Comparison of ENCODE assay signal across 9 mouse cellular contexts in genomic region chr16:24282194-24282683, GRCm38 (mm10).
DNase-seq lines count a peak whose midpoint lies in the region; ATAC-seq lines count a peak whose summit lies in the region.
"Had no signal": no experiment of that assay in that cellular context is flagged by ENCODE, and none has a peak within 500 bp of the region (broad histone marks: within the 10 kb centered on the region; RNA-seq: fewer than 3 reads in every experiment).

No protein-coding gene starts in this region.

- no peak overlapping the region for H3K9ac ChIP-seq in hindbrain, embryonic 14.5 days
- no peak overlapping the region for H3K9ac ChIP-seq in lung, embryonic 16.5 days (ENCODE audit: low read length)

- no peak overlapping the region for H3K4me2 ChIP-seq in hindbrain, embryonic 14.5 days (replicated peaks)
- H3K4me2 ChIP-seq in lung, embryonic 16.5 days (ENCODE audit: low read depth, low read length), result no peak overlapping the region

- H3K4me3 ChIP-seq in hindbrain, embryonic 14.5 days (replicated peaks; ENCODE audit: low read length), result no peak overlapping the region
- H3K4me3 ChIP-seq in lung, embryonic 16.5 days (ENCODE audit: low read length), result no peak overlapping the region

- ATAC-seq in hindbrain, embryonic 14.5 days (ENCODE audit: low FRiP score), result peak; percentile 95
- peak; percentile 99 for ATAC-seq in lung, embryonic 16.5 days (ENCODE audit: low read depth)

- H3K27me3 ChIP-seq in hindbrain, embryonic 14.5 days (ENCODE audit: control insufficient read depth, insufficient read depth, low read length), result no peaks in the 10 kb centered on the region
- H3K27me3 ChIP-seq in lung, embryonic 16.5 days (ENCODE audit: control insufficient read depth, insufficient read depth, low read depth, low read length), result no peaks in the 10 kb centered on the region

- H3K36me3 ChIP-seq in hindbrain, embryonic 14.5 days (replicated peaks; ENCODE audit: control insufficient read depth, insufficient read depth), result no peaks in the 10 kb centered on the region
- H3K36me3 ChIP-seq in lung, embryonic 16.5 days (ENCODE audit: control insufficient read depth, insufficient read depth, low read length), result no peaks in the 10 kb centered on the region
- H3K36me3 ChIP-seq: G1E had no signal

- WGBS in hindbrain, embryonic 14.5 days, result 27% methylated on average over 6 of the region's 6 CpGs
- WGBS in lung, embryonic 16.5 days, result 7% methylated on average over 6 of the region's 6 CpGs

- no peak overlapping the region for H3K27ac ChIP-seq in hindbrain, embryonic 14.5 days
- peak overlapping the region; percentile 59 for H3K27ac ChIP-seq in lung, embryonic 16.5 days (ENCODE audit: low read length)

- H3K4me1 ChIP-seq in hindbrain, embryonic 14.5 days (replicated peaks; ENCODE audit: control insufficient read depth, insufficient read depth, low read length), result no peaks in the 10 kb centered on the region
- H3K4me1 ChIP-seq in lung, embryonic 16.5 days (replicated peaks; ENCODE audit: control insufficient read depth, insufficient read depth, low read length), result peaks cover 7% of the 10 kb centered on the region; the same call in 1 of the 2 replicates

- peak; percentile 44 to 55 for DNase-seq in adrenal gland, adult 18-20 months (ENCODE audit: low spot score in 2 of 2)
- peak; percentile 65 for DNase-seq in embryo, embryonic 11 days
- DNase-seq in gastrocnemius, adult 8-10 months (ENCODE audit: low spot score in 2 of 2), result peak; percentile 78 to 85
- DNase-seq in hindbrain, embryonic 14.5 days (ENCODE audit: low spot score), result peak; percentile 45
- DNase-seq in layer of hippocampus, postnatal 14 days (ENCODE audit: low spot score in 2 of 2), result peak; percentile 80 to 93
- peak; percentile 92 for DNase-seq in right cerebral cortex, adult 18-20 months
- no peak for DNase-seq in T-cell, adult 2 months (ENCODE audit: low spot score)

- H3K9me3 ChIP-seq in hindbrain, embryonic 14.5 days (ENCODE audit: control insufficient read depth, low read length), result no peaks in the 10 kb centered on the region
- no peaks in the 10 kb centered on the region for H3K9me3 ChIP-seq in lung, embryonic 16.5 days (ENCODE audit: control insufficient read depth, low read length)
